Mouse (Mus musculus) naive thymus-derived CD4-positive, alpha-beta T cell, adult 5 months (primary cell): Measurements from ENCODE around the gene Olfr1472. TPM values are rescaled to one million over a fixed set of nuclear protein-coding genes. Genes with fewer than 3 reads are reported as not detected.

Experiments used
- polyA plus RNA-seq: library from polyadenylated mRNA; unstranded; fragments of 100-300 nt; shearing (Covaris generic); gene quantifications from one replicate; pipeline ENCODE4 v1.2.1, GENCODE M21; 2017

Olfr1472 gene
- not detected for polyA plus RNA-seq

GRCm38 (mm10) chr19:13455986-13456385 lies at the start of gene Olfr1472:
Gene Olfr1472, minus strand, starts transcription at chr19:13456086.

GRCm38 (mm10) chr19:13500246-13500645 lies 44.4 kb upstream of the Olfr1472 start, which contains the start of gene Olfr1477:
Gene Olfr1477, plus strand, starts transcription at chr19:13500546.

GRCm38 (mm10) chr19:13480096-13480495 lies 24.2 kb upstream of the Olfr1472 start, which contains the start of gene Olfr1475:
Gene Olfr1475, minus strand, starts transcription at chr19:13480196.

GRCm38 (mm10) chr19:13469265-13469664 lies 13.4 kb upstream of the Olfr1472 start, which contains the start of gene Olfr1474:
Gene Olfr1474, plus strand, starts transcription at chr19:13469565.

GRCm38 (mm10) chr19:13443109-13443508 lies 12.8 kb downstream of the Olfr1472 start, which contains the start of gene Olfr1471:
Gene Olfr1471, plus strand, starts transcription at chr19:13443409.

GRCm38 (mm10) chr19:13407549-13407948 lies 48.3 kb downstream of the Olfr1472 start, which contains the start of gene Olfr1469:
Gene Olfr1469, plus strand, starts transcription at chr19:13407849.

Other genes starting within 250 kb of the Olfr1472 start
- not detected for gene Olfr1463, start 224.8 kb downstream of the Olfr1472 start, polyA plus RNA-seq
- not detected for gene Olfr1465, start 140.5 kb downstream of the Olfr1472 start, polyA plus RNA-seq
- not detected for gene Olfr1466, start 117.2 kb downstream of the Olfr1472 start, polyA plus RNA-seq
- not detected for gene Olfr1467, start 93.8 kb downstream of the Olfr1472 start, polyA plus RNA-seq
- 0.39 TPM for gene Olfr1469, start 48.2 kb downstream of the Olfr1472 start, polyA plus RNA-seq
- not detected for gene Olfr1471, start 12.7 kb downstream of the Olfr1472 start, polyA plus RNA-seq
- gene Olfr1474, start 13.5 kb upstream of the Olfr1472 start, polyA plus RNA-seq = not detected
- gene Olfr1475, start 24.1 kb upstream of the Olfr1472 start, polyA plus RNA-seq = not detected
- 0.11 TPM for gene Olfr1477, start 44.5 kb upstream of the Olfr1472 start, polyA plus RNA-seq
- not detected for gene Olfr1480, start 71.8 kb upstream of the Olfr1472 start, polyA plus RNA-seq
- gene Olfr1484, start 127.4 kb upstream of the Olfr1472 start, polyA plus RNA-seq = not detected
- gene Olfr1487, start 161.3 kb upstream of the Olfr1472 start, polyA plus RNA-seq = not detected
- gene Olfr1489, start 175.5 kb upstream of the Olfr1472 start, polyA plus RNA-seq = not detected
- not detected for gene Olfr1490, start 195.0 kb upstream of the Olfr1472 start, polyA plus RNA-seq
- not detected for gene Olfr1491, start 241.2 kb upstream of the Olfr1472 start, polyA plus RNA-seq